Mouse (Mus musculus): ENCODE measurements around the gene Ptch1.

GRCm38 (mm10) chr13:63563781-63564625, 9.4 kb downstream of the Ptch1 start:
- TF ChIP-seq RCOR1 (IDR thresholded peaks at IDR 0.05; ENCODE audit: low read depth, low read length) (no peak), ZNF384 (IDR thresholded peaks at IDR 0.05; ENCODE audit: low read depth, low read length) (no peak), CTCF (IDR thresholded peaks at IDR 0.05 in 2 of 3, conservative IDR thresholded peaks at IDR 0.05 in 1 of 3; ENCODE audit: control insufficient read depth in 1 of 3, insufficient read depth in 1 of 3, low read depth in 2 of 3, low read length in 3 of 3, poor library complexity in 1 of 3, severe bottlenecking in 1 of 3) (no peak), POLR2A (IDR thresholded peaks at IDR 0.05; ENCODE audit: control insufficient read depth in 1 of 2, insufficient read depth in 1 of 2, low read depth in 1 of 2, low read length in 2 of 2, poor library complexity in 1 of 2) (no peak), SMC3 (IDR thresholded peaks at IDR 0.05; ENCODE audit: low read depth, low read length) (no peak), GATA1 (IDR thresholded peaks at IDR 0.05; ENCODE audit: low read depth, low read length) (no peak), USF1 (IDR thresholded peaks at IDR 0.05; ENCODE audit: low read depth, low read length) (no peak), ETS1 (IDR thresholded peaks at IDR 0.05; ENCODE audit: low read depth, low read length) (no peak)
